Mouse (Mus musculus) liver, embryonic 11.5 days (tissue): ENCODE data around the gene Itgb7. TPM values are rescaled to one million over a fixed set of nuclear protein-coding genes. Genes with fewer than 3 reads are reported as not detected.
"Not testable (repeated sequence)": the region's sequence is repeated elsewhere in the genome, so short reads cannot be mapped to it uniquely, and the experiment has no call there.

Experiments
- ATAC-seq: fragments of 200-750 bp; cut with Nextera tagmentation; replicated peaks from 2 replicates; pipeline ENCODE4 v1.8.0; 2017; ENCODE audit warnings: moderate number of reproducible peaks, mild to moderate bottlenecking, moderate TSS enrichment, moderate library complexity; ENCODE audit not compliant: low FRiP score
- DNase-seq: peaks from one replicate; pipeline ENCODE4 v3.0.0-alpha.2; 2017; ENCODE audit warnings: low spot score
- H3K27ac ChIP-seq: fragments of 300-500 bp; sonication (generic); 2 replicates; pipeline ENCODE4 v1.5.1; 2014; ENCODE audit warnings: mild to moderate bottlenecking, low read depth, low read length, control low read depth
- H3K27me3 ChIP-seq: fragments of 300-500 bp; sonication (generic); replicated peaks from 2 replicates; pipeline ENCODE4 v1.6.1; 2014; ENCODE audit warnings: low read length, mixed read lengths; ENCODE audit not compliant: control insufficient read depth, insufficient read depth
- H3K36me3 ChIP-seq: fragments of 300-500 bp; sonication (generic); 2 replicates; pipeline ENCODE4 v1.6.1; 2014; ENCODE audit warnings: mild to moderate bottlenecking, low read length, moderate library complexity, mixed read lengths; ENCODE audit not compliant: control insufficient read depth, insufficient read depth
- H3K4me1 ChIP-seq: fragments of 300-500 bp; sonication (generic); replicated peaks from 2 replicates; pipeline ENCODE4 v1.6.1; 2014; ENCODE audit warnings: low read length, mixed read lengths; ENCODE audit not compliant: control insufficient read depth, insufficient read depth
- H3K4me2 ChIP-seq: fragments of 300-500 bp; sonication (generic); 2 replicates; pipeline ENCODE4 v1.6.1; 2014; ENCODE audit warnings: mild to moderate bottlenecking, control low read depth, moderate library complexity
- H3K4me3 ChIP-seq: fragments of 300-500 bp; sonication (generic); 2 replicates; pipeline ENCODE4 v1.5.1; 2014; ENCODE audit warnings: low read depth, low read length, control low read depth
- H3K9ac ChIP-seq: fragments of 300-500 bp; sonication (generic); 2 replicates; pipeline ENCODE4 v1.6.1; 2014; ENCODE audit warnings: low read depth, low read length, control low read depth
- H3K9me3 ChIP-seq: fragments of 300-500 bp; sonication (generic); 2 replicates; pipeline ENCODE4 v1.6.1; 2016; ENCODE audit warnings: low read length, inconsistent platforms, mixed read lengths; ENCODE audit not compliant: control insufficient read depth
- WGBS: fragments of 180-500 bp; shearing (Covaris S2); extraction: QIAGEN DNeasy Blood & Tissue Kit; methylation state at CpG from one replicate; pipeline ENCODE4 v1.1.7; 2014; 5-methylcytosine and 5-hydroxymethylcytosine counted together
- polyA plus RNA-seq: library from polyadenylated mRNA; unstranded; fragments of >200 nt; fragmentation: Nextera tagmentation; extraction: Ambion mirVana; gene quantifications from 2 replicates; pipeline ENCODE4 v1.2.1, GENCODE M21; 2014

Itgb7 gene
- polyA plus RNA-seq, 1 experiment from 2014 or later = 3.9 TPM

- Histone ChIP-seq H3K4me1 (peaks cover 36% of the 10 kb centered on the region), H3K4me2 (no peak overlapping the region), H3K9ac (no peak overlapping the region), H3K4me3 (no peak overlapping the region), H3K27ac (no peak overlapping the region), H3K27me3 (peaks cover 9% of the 10 kb centered on the region), H3K36me3 (no peaks in the 10 kb centered on the region), H3K9me3 (no peaks in the 10 kb centered on the region)
- ATAC-seq (no peak), DNase-seq (no peak)
- WGBS = 81% methylated on average over 14 of the region's 14 CpGs
Observed at GRCm38 (mm10) chr15:102238543-102239259, 7.0 kb upstream of the Itgb7 start.

GRCm38 (mm10) chr15:102235371-102236027, 3.8 kb upstream of the Itgb7 start:
- WGBS = 29% methylated on average over 21 of the region's 21 CpGs
- Histone ChIP-seq H3K9ac (0 out of 2 replicates have a peak overlapping the region, but pooled peaks have one; percentile 32), H3K4me1 (peaks cover 44% of the 10 kb centered on the region), H3K9me3 (no peaks in the 10 kb centered on the region), H3K27me3 (peaks cover 3% of the 10 kb centered on the region; the same call in 1 of the 2 replicates), H3K4me2 (peak overlapping the region; percentile 50), H3K36me3 (no peaks in the 10 kb centered on the region), H3K4me3 (peak overlapping the region; percentile 14; the same call in 1 of the 2 replicates), H3K27ac (no peak overlapping the region)
- no peak for ATAC-seq
- no peak for DNase-seq

- no peak for DNase-seq
- Histone ChIP-seq H3K9ac (no peak overlapping the region), H3K27me3 (no peaks in the 10 kb centered on the region), H3K4me2 (peak overlapping the region; percentile 17; the same call in 1 of the 2 replicates), H3K9me3 (no peaks in the 10 kb centered on the region), H3K27ac (no peak overlapping the region), H3K36me3 (no peaks in the 10 kb centered on the region), H3K4me1 (peaks cover 44% of the 10 kb centered on the region), H3K4me3 (no peak overlapping the region)
- WGBS = 10% methylated on average over 2 of the region's 2 CpGs
- ATAC-seq = no peak
Observed at GRCm38 (mm10) chr15:102233896-102234295, 2.2 kb upstream of the Itgb7 start.

- Histone ChIP-seq H3K9me3 (no peaks in the 10 kb centered on the region), H3K4me3 (no peak overlapping the region), H3K9ac (no peak overlapping the region), H3K27ac (no peak overlapping the region), H3K4me2 (no peak overlapping the region), H3K27me3 (no peaks in the 10 kb centered on the region), H3K36me3 (no peaks in the 10 kb centered on the region), H3K4me1 (peaks cover 44% of the 10 kb centered on the region)
- WGBS = 85% methylated on average over 7 of the region's 7 CpGs
- DNase-seq (no peak), ATAC-seq (no peak)
Observed at GRCm38 (mm10) chr15:102232764-102233163, 1.0 kb upstream of the Itgb7 start.

- peak overlapping the region; percentile 46 for H3K4me2 ChIP-seq
Observed at GRCm38 (mm10) chr15:102230408-102231321, 1.1 kb downstream of the Itgb7 start.

GRCm38 (mm10) chr15:102225619-102226018, 6.1 kb downstream of the Itgb7 start:
- ATAC-seq, H3K4me3 ChIP-seq, H3K9ac ChIP-seq, H3K9me3 ChIP-seq, H3K27ac ChIP-seq, H3K36me3 ChIP-seq, DNase-seq: not testable (repeated sequence)
- peaks cover 21% of the 10 kb centered on the region for H3K27me3 ChIP-seq
- peaks cover 15% of the 10 kb centered on the region for H3K4me1 ChIP-seq
- WGBS = 50% methylated on average over 6 of the region's 6 CpGs
- H3K4me2 ChIP-seq = peak overlapping the region; percentile 96; the same call in 1 of the 2 replicates

More at GRCm38 (mm10) chr15:102230408-102231321, 1.1 kb downstream of the Itgb7 start:
- Histone ChIP-seq H3K4me1 (peaks cover 41% of the 10 kb centered on the region), H3K9me3 (no peaks in the 10 kb centered on the region), H3K9ac (no peak overlapping the region), H3K36me3 (no peaks in the 10 kb centered on the region), H3K27ac (no peak overlapping the region), H3K27me3 (no peaks in the 10 kb centered on the region), H3K4me3 (no peak overlapping the region)
- DNase-seq (no peak), ATAC-seq (no peak)
- WGBS = 75% methylated on average over 17 of the region's 17 CpGs

- Histone ChIP-seq H3K4me1 (peaks cover 14% of the 10 kb centered on the region), H3K9me3 (no peaks in the 10 kb centered on the region), H3K4me2 (peak overlapping the region; percentile 96), H3K9ac (0 out of 2 replicates have a peak overlapping the region, but pooled peaks have one; percentile 20), H3K36me3 (no peaks in the 10 kb centered on the region), H3K4me3 (peak overlapping the region; percentile 47), H3K27me3 (peaks cover 21% of the 10 kb centered on the region), H3K27ac (peak overlapping the region; percentile 32; the same call in 1 of the 2 replicates)
- DNase-seq (no peak), ATAC-seq (peak; percentile 88)
- 9% methylated on average over 21 of the region's 21 CpGs for WGBS
Observed at GRCm38 (mm10) chr15:102224992-102225617, 6.6 kb downstream of the Itgb7 start.
